Mouse (Mus musculus): ENCODE results near the gene Gfap. TPM values are rescaled to one million over a fixed set of nuclear protein-coding genes. Genes with fewer than 3 reads are reported as not detected.

Gene Gfap
- total and polyA plus RNA-seq, 3 experiments = not detected

DNA sequence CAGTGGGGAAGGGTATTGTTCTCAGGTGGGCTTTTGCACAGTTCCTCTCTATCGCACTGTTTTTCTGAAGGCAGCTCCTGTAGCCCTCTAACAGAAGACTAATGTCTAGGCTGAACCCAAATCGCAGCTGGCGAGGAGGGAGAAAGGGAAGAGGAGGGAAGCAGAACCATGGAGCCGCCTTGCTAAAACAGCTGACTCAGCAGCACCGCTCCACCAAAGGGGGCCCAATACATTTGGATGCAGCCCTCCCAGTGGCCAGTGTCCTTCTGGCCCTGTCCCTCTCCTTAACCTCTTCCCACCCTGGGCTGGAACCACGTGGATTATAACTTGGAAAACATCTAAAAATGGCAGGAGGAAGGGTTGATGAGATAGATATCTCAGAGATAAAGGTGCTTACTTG, 40.5 kb upstream of the Gfap start:
- Histone ChIP-seq H3K4me3 (ENCODE audit: low read depth, low read length) (no peak overlapping the region), H3K27me3 (ENCODE audit: insufficient read depth, low read length) (peaks cover 82% of the 10 kb centered on the region), H3K9me3 (replicated peaks) (peaks cover 7% of the 10 kb centered on the region), H3K36me3 (replicated peaks) (no peaks in the 10 kb centered on the region), H3K4me1 (ENCODE audit: insufficient read depth, low read depth, low read length) (peaks cover 19% of the 10 kb centered on the region)
- TF ChIP-seq GATA1 (IDR thresholded peaks at IDR 0.05; ENCODE audit: borderline replicate concordance, low read length) (no peak), POLR2AphosphoS5 (IDR thresholded peaks at IDR 0.05; ENCODE audit: insufficient replicate concordance, low read depth, low read length) (no peak), TAL1 (conservative IDR thresholded peaks at IDR 0.05; ENCODE audit: low read depth, low read length) (no peak), GATA2 (IDR thresholded peaks at IDR 0.05; ENCODE audit: borderline replicate concordance, low read depth, low read length) (no peak), CTCF (IDR thresholded peaks at IDR 0.05; ENCODE audit: low read depth, low read length) (no peak)
- DNase-seq (ENCODE audit: low spot score) (no peak), ATAC-seq (ENCODE audit: extremely low read depth, insufficient number of reproducible peaks, low FRiP score, poor library complexity, severe bottlenecking) (no peak)

GRCm38 (mm10) chr11:102939024-102939675, 38.4 kb upstream of the Gfap start:
- DNase-seq (ENCODE audit: low spot score) (no peak), ATAC-seq (ENCODE audit: extremely low read depth, insufficient number of reproducible peaks, low FRiP score, poor library complexity, severe bottlenecking) (no peak)
- peaks cover 19% of the 10 kb centered on the region for H3K4me1 ChIP-seq (ENCODE audit: insufficient read depth, low read depth, low read length)
- peaks cover 84% of the 10 kb centered on the region for H3K27me3 ChIP-seq (ENCODE audit: insufficient read depth, low read length)
- H3K4me3 ChIP-seq (ENCODE audit: low read depth, low read length) = no peak overlapping the region
- H3K9me3 ChIP-seq (replicated peaks) = no peaks in the 10 kb centered on the region
- H3K36me3 ChIP-seq (replicated peaks) = no peaks in the 10 kb centered on the region
- TF ChIP-seq GATA1 (IDR thresholded peaks at IDR 0.05; ENCODE audit: borderline replicate concordance, low read length) = no peak
- TF ChIP-seq CTCF (IDR thresholded peaks at IDR 0.05; ENCODE audit: low read depth, low read length) = no peak
- no peak for TF ChIP-seq GATA2 (IDR thresholded peaks at IDR 0.05; ENCODE audit: borderline replicate concordance, low read depth, low read length)

- H3K27me3 ChIP-seq (ENCODE audit: insufficient read depth, low read length) = peaks cover 82% of the 10 kb centered on the region
- TF ChIP-seq TAL1 (conservative IDR thresholded peaks at IDR 0.05; ENCODE audit: low read depth, low read length) = no peak
- no peak for TF ChIP-seq GATA1 (IDR thresholded peaks at IDR 0.05; ENCODE audit: borderline replicate concordance, low read length)
- TF ChIP-seq GATA2 (IDR thresholded peaks at IDR 0.05; ENCODE audit: borderline replicate concordance, low read depth, low read length) = no peak
- no peak for TF ChIP-seq CTCF (IDR thresholded peaks at IDR 0.05; ENCODE audit: low read depth, low read length)
- TF ChIP-seq POLR2AphosphoS5 (IDR thresholded peaks at IDR 0.05; ENCODE audit: insufficient replicate concordance, low read depth, low read length) = no peak
- ATAC-seq (ENCODE audit: extremely low read depth, insufficient number of reproducible peaks, low FRiP score, poor library complexity, severe bottlenecking) = no peak
- peaks cover 19% of the 10 kb centered on the region for H3K4me1 ChIP-seq (ENCODE audit: insufficient read depth, low read depth, low read length)
- no peak for DNase-seq (ENCODE audit: low spot score)
- H3K9me3 ChIP-seq (replicated peaks) = no peaks in the 10 kb centered on the region
- H3K4me3 ChIP-seq (ENCODE audit: low read depth, low read length) = no peak overlapping the region
- no peaks in the 10 kb centered on the region for H3K36me3 ChIP-seq (replicated peaks)
Measured at GRCm38 (mm10) chr11:102937529-102938182, 36.9 kb upstream of the Gfap start.

- Histone ChIP-seq H3K9me3 (replicated peaks) (no peaks in the 10 kb centered on the region), H3K27me3 (ENCODE audit: insufficient read depth, low read length) (peaks cover 84% of the 10 kb centered on the region), H3K4me3 (ENCODE audit: low read depth, low read length) (no peak overlapping the region), H3K36me3 (replicated peaks) (no peaks in the 10 kb centered on the region), H3K4me1 (ENCODE audit: insufficient read depth, low read depth, low read length) (peaks cover 11% of the 10 kb centered on the region; the same call in 1 of the 2 replicates)
- DNase-seq (ENCODE audit: low spot score) (no peak), ATAC-seq (ENCODE audit: extremely low read depth, insufficient number of reproducible peaks, low FRiP score, poor library complexity, severe bottlenecking) (no peak)
- TF ChIP-seq GATA1 (IDR thresholded peaks at IDR 0.05; ENCODE audit: borderline replicate concordance, low read length) (no peak), POLR2AphosphoS5 (IDR thresholded peaks at IDR 0.05; ENCODE audit: insufficient replicate concordance, low read depth, low read length) (no peak), TAL1 (conservative IDR thresholded peaks at IDR 0.05; ENCODE audit: low read depth, low read length) (no peak), GATA2 (IDR thresholded peaks at IDR 0.05; ENCODE audit: borderline replicate concordance, low read depth, low read length) (no peak), CTCF (IDR thresholded peaks at IDR 0.05; ENCODE audit: low read depth, low read length) (no peak)
Measured at GRCm38 (mm10) chr11:102936272-102936671, 35.6 kb upstream of the Gfap start.

- Histone ChIP-seq H3K27me3 (ENCODE audit: insufficient read depth, low read length) (peaks cover 50% of the 10 kb centered on the region), H3K4me3 (ENCODE audit: low read depth, low read length) (no peak overlapping the region), H3K4me1 (ENCODE audit: insufficient read depth, low read depth, low read length) (no peaks in the 10 kb centered on the region; the same call in 1 of the 2 replicates), H3K9me3 (replicated peaks) (no peaks in the 10 kb centered on the region), H3K36me3 (replicated peaks) (no peaks in the 10 kb centered on the region)
- no peak for ATAC-seq (ENCODE audit: extremely low read depth, insufficient number of reproducible peaks, low FRiP score, poor library complexity, severe bottlenecking)
- DNase-seq (ENCODE audit: low spot score) = no peak
- TF ChIP-seq CTCF (IDR thresholded peaks at IDR 0.05; ENCODE audit: low read depth, low read length) (no peak), POLR2AphosphoS5 (IDR thresholded peaks at IDR 0.05; ENCODE audit: insufficient replicate concordance, low read depth, low read length) (no peak), GATA1 (IDR thresholded peaks at IDR 0.05; ENCODE audit: borderline replicate concordance, low read length) (no peak), TAL1 (conservative IDR thresholded peaks at IDR 0.05; ENCODE audit: low read depth, low read length) (no peak)
Measured at GRCm38 (mm10) chr11:102930672-102931071, 30.0 kb upstream of the Gfap start.

- Histone ChIP-seq H3K36me3 (replicated peaks) (peaks cover 28% of the 10 kb centered on the region), H3K4me3 (ENCODE audit: low read depth, low read length) (peak overlapping the region; percentile 96), H3K9me3 (replicated peaks) (no peaks in the 10 kb centered on the region), H3K4me1 (ENCODE audit: insufficient read depth, low read depth, low read length) (peaks cover 24% of the 10 kb centered on the region), H3K27me3 (ENCODE audit: insufficient read depth, low read length) (peaks cover 8% of the 10 kb centered on the region)
- ATAC-seq (ENCODE audit: extremely low read depth, insufficient number of reproducible peaks, low FRiP score, poor library complexity, severe bottlenecking) = no peak
- DNase-seq (ENCODE audit: low spot score) = no peak
- 0 out of 2 replicates have a peak, but pooled peaks have one; percentile 13 for TF ChIP-seq CTCF (IDR thresholded peaks at IDR 0.05; ENCODE audit: low read depth, low read length)
- no peak for TF ChIP-seq GATA1 (IDR thresholded peaks at IDR 0.05; ENCODE audit: borderline replicate concordance, low read length)
Measured at GRCm38 (mm10) chr11:102925351-102925717, 24.6 kb upstream of the Gfap start.
